Comparison of ENCODE assay signal across 31 mouse cellular contexts in the genomic region with DNA sequence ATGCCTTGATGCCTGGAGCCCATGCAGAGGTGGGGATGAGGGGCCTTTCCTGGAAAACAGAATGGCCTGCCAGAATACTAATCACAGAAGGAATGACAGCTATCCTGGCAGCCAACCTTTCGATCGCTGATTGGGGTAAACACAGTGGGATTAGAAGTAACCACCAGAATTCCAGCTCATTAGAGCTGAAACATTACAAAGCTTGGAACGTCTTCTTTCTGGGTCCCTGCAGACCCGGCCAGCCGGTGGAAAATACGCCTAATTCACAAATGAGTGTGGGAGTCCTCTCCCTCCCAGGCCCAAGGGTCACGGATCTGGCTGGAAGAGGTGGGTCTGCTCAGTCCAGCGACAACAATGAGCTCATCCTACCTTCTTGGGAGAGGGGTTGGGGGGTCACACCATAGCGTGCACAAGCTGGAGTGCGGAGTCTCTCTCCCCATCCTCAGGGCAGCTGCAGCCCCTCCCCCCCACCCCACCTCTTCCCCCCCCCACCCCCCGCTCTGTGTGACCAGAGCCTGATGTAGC.
DNase-seq lines count a peak whose midpoint lies in the region; ATAC-seq lines count a peak whose summit lies in the region.
"Had no signal": no experiment of that assay in that cellular context is flagged by ENCODE, and none has a peak within 500 bp of the region (broad histone marks: within the 10 kb centered on the region; RNA-seq: fewer than 3 reads in every experiment).

No protein-coding gene starts in this region.

- H3K27ac ChIP-seq in embryonic facial prominence, embryonic 13.5 days = peak overlapping the region; percentile 48; the same call in 1 of the 2 replicates
- H3K27ac ChIP-seq in embryonic facial prominence, embryonic 10.5 days (replicated peaks) = no peak overlapping the region
- H3K27ac ChIP-seq in kidney, embryonic 16.5 days (ENCODE audit: low read length) = no peak overlapping the region
- H3K27ac ChIP-seq in embryonic facial prominence, embryonic 14.5 days (replicated peaks; ENCODE audit: low read depth, low read length) = peak overlapping the region; percentile 55; the same call in 1 of the 2 replicates
- H3K27ac ChIP-seq in stomach, embryonic 15.5 days = no peak overlapping the region
- H3K27ac ChIP-seq: embryonic facial prominence, embryonic 12.5 days; forebrain, embryonic 15.5 days; gastrocnemius, adult 2 months; heart, adult 2 months; hindbrain, embryonic 14.5 days; left cerebral cortex, adult 2 months; liver, embryonic 15.5 days; neural tube, embryonic 13.5 days had no signal

- no peak for ATAC-seq in embryonic facial prominence, embryonic 13.5 days (ENCODE audit: insufficient number of reproducible peaks, insufficient read depth, low FRiP score, low TSS enrichment, low read depth)
- peak; percentile 35; the same call in 1 of the 2 replicates for ATAC-seq in kidney, embryonic 16.5 days (ENCODE audit: low FRiP score, low TSS enrichment)
- peak; percentile 57; the same call in 1 of the 2 replicates for ATAC-seq in embryonic facial prominence, embryonic 14.5 days (ENCODE audit: low read depth)
- ATAC-seq in stomach, embryonic 15.5 days (ENCODE audit: insufficient read depth, low FRiP score, low read depth) = 0 out of 2 replicates have a peak, but pooled peaks have one; percentile 31
- ATAC-seq: forebrain, embryonic 15.5 days; Patski had no signal

- H3K9me3 ChIP-seq in embryonic facial prominence, embryonic 13.5 days = no peaks in the 10 kb centered on the region
- peaks cover 4% of the 10 kb centered on the region; the same call in 1 of the 2 replicates for H3K9me3 ChIP-seq in embryonic facial prominence, embryonic 10.5 days
- H3K9me3 ChIP-seq in kidney, embryonic 16.5 days (ENCODE audit: low read length) = no peaks in the 10 kb centered on the region
- H3K9me3 ChIP-seq in embryonic facial prominence, embryonic 14.5 days (ENCODE audit: control insufficient read depth, low read length) = no peaks in the 10 kb centered on the region
- no peaks in the 10 kb centered on the region for H3K9me3 ChIP-seq in stomach, embryonic 15.5 days
- H3K9me3 ChIP-seq: embryonic facial prominence, embryonic 12.5 days; forebrain, embryonic 15.5 days; neural tube, embryonic 13.5 days had no signal

- H3K4me3 ChIP-seq in embryonic facial prominence, embryonic 13.5 days = no peak overlapping the region
- H3K4me3 ChIP-seq in embryonic facial prominence, embryonic 10.5 days = no peak overlapping the region
- H3K4me3 ChIP-seq in kidney, embryonic 16.5 days (ENCODE audit: low read length) = no peak overlapping the region
- no peak overlapping the region for H3K4me3 ChIP-seq in embryonic facial prominence, embryonic 14.5 days (ENCODE audit: low read depth, low read length)
- H3K4me3 ChIP-seq in stomach, embryonic 15.5 days (replicated peaks) = no peak overlapping the region
- H3K4me3 ChIP-seq: embryonic facial prominence, embryonic 12.5 days; forebrain, embryonic 15.5 days; gastrocnemius, adult 2 months; heart, adult 2 months; heart, embryonic 12.5 days; left cerebral cortex, adult 2 months; liver, embryonic 15.5 days; neural tube, embryonic 13.5 days had no signal

- peaks cover 21% of the 10 kb centered on the region for H3K4me1 ChIP-seq in embryonic facial prominence, embryonic 13.5 days
- H3K4me1 ChIP-seq in embryonic facial prominence, embryonic 10.5 days = no peaks in the 10 kb centered on the region
- H3K4me1 ChIP-seq in kidney, embryonic 16.5 days (ENCODE audit: insufficient read depth, low read length) = no peaks in the 10 kb centered on the region
- H3K4me1 ChIP-seq in embryonic facial prominence, embryonic 14.5 days (ENCODE audit: control insufficient read depth, insufficient read depth, low read length) = peaks cover 7% of the 10 kb centered on the region; the same call in 1 of the 2 replicates
- no peaks in the 10 kb centered on the region for H3K4me1 ChIP-seq in stomach, embryonic 15.5 days
- H3K4me1 ChIP-seq: embryonic facial prominence, embryonic 12.5 days; heart, embryonic 12.5 days; liver, embryonic 15.5 days; neural tube, embryonic 13.5 days had no signal

- no peak overlapping the region for H3K9ac ChIP-seq in embryonic facial prominence, embryonic 13.5 days
- no peak overlapping the region for H3K9ac ChIP-seq in kidney, embryonic 16.5 days (replicated peaks; ENCODE audit: low read length)
- H3K9ac ChIP-seq in embryonic facial prominence, embryonic 14.5 days (ENCODE audit: low read depth, low read length) = no peak overlapping the region
- no peak overlapping the region for H3K9ac ChIP-seq in stomach, embryonic 15.5 days
- H3K9ac ChIP-seq: embryonic facial prominence, embryonic 12.5 days; forebrain, embryonic 15.5 days; heart, embryonic 12.5 days; hindbrain, embryonic 14.5 days; liver, embryonic 15.5 days; lung, embryonic 14.5 days; neural tube, embryonic 13.5 days had no signal

- WGBS in embryonic facial prominence, embryonic 13.5 days = 68% methylated on average over 11 of the region's 11 CpGs
- WGBS in embryonic facial prominence, embryonic 10.5 days = 72% methylated on average over 11 of the region's 11 CpGs
- 57% methylated on average over 11 of the region's 11 CpGs for WGBS in kidney, embryonic 16.5 days
- 58% methylated on average over 11 of the region's 11 CpGs for WGBS in embryonic facial prominence, embryonic 14.5 days
- WGBS in stomach, embryonic 15.5 days = 69% methylated on average over 11 of the region's 11 CpGs

- H3K4me2 ChIP-seq in embryonic facial prominence, embryonic 13.5 days = no peak overlapping the region
- no peak overlapping the region for H3K4me2 ChIP-seq in kidney, embryonic 16.5 days (replicated peaks; ENCODE audit: low read depth, low read length)
- H3K4me2 ChIP-seq in embryonic facial prominence, embryonic 14.5 days (ENCODE audit: low read depth, low read length) = no peak overlapping the region
- H3K4me2 ChIP-seq in stomach, embryonic 15.5 days = no peak overlapping the region
- H3K4me2 ChIP-seq: embryonic facial prominence, embryonic 12.5 days; forebrain, embryonic 15.5 days; heart, embryonic 12.5 days; hindbrain, embryonic 14.5 days; liver, embryonic 15.5 days; lung, embryonic 14.5 days; midbrain, embryonic 11.5 days; neural tube, embryonic 13.5 days had no signal

- DNase-seq in embryonic facial prominence, embryonic 10.5 days (ENCODE audit: low spot score) = no peak
- DNase-seq in kidney, postnatal 25 days = no peak
- peak; percentile 83 for DNase-seq in embryonic facial prominence, embryonic 14.5 days (ENCODE audit: low spot score)
- DNase-seq in layer of hippocampus, postnatal 36 days = no peak
- no peak for DNase-seq in lung, postnatal 14 days
- DNase-seq: adrenal gland, postnatal 10 days; cerebellum, adult 11 months; cerebellum, adult 9-10 months; cerebellum, postnatal 36 days; gastrocnemius, adult 2 months; gastrocnemius, postnatal 36 days; heart, adult 2 months; kidney, adult 8-10 months; kidney, postnatal 14 days; left cerebral cortex, postnatal 4 days; lung, embryonic 14.5 days; right cerebral cortex, postnatal 14 days; thymus, postnatal 14 days had no signal

- H3K36me3 ChIP-seq in embryonic facial prominence, embryonic 13.5 days = no peaks in the 10 kb centered on the region
- H3K36me3 ChIP-seq in embryonic facial prominence, embryonic 10.5 days (replicated peaks) = no peaks in the 10 kb centered on the region
- H3K36me3 ChIP-seq in kidney, embryonic 16.5 days (ENCODE audit: insufficient read depth, low read length) = no peaks in the 10 kb centered on the region
- H3K36me3 ChIP-seq in embryonic facial prominence, embryonic 14.5 days (ENCODE audit: control insufficient read depth, insufficient read depth, low read length) = no peaks in the 10 kb centered on the region
- H3K36me3 ChIP-seq in stomach, embryonic 15.5 days = no peaks in the 10 kb centered on the region
- H3K36me3 ChIP-seq: embryonic facial prominence, embryonic 12.5 days; forebrain, embryonic 15.5 days; G1E; heart, embryonic 12.5 days; liver, embryonic 15.5 days; neural tube, embryonic 13.5 days had no signal

- H3K27me3 ChIP-seq in embryonic facial prominence, embryonic 13.5 days = no peaks in the 10 kb centered on the region
- H3K27me3 ChIP-seq in embryonic facial prominence, embryonic 10.5 days (replicated peaks; ENCODE audit: low read depth, poor library complexity, severe bottlenecking) = no peaks in the 10 kb centered on the region; the same call in 1 of the 2 replicates
- H3K27me3 ChIP-seq in kidney, embryonic 16.5 days (ENCODE audit: insufficient read depth, low read length) = no peaks in the 10 kb centered on the region
- no peaks in the 10 kb centered on the region for H3K27me3 ChIP-seq in embryonic facial prominence, embryonic 14.5 days (replicated peaks; ENCODE audit: control insufficient read depth, insufficient read depth, low read length)
- H3K27me3 ChIP-seq in stomach, embryonic 15.5 days (replicated peaks) = no peaks in the 10 kb centered on the region
- H3K27me3 ChIP-seq: embryonic facial prominence, embryonic 12.5 days; forebrain, embryonic 15.5 days; heart, embryonic 12.5 days; liver, embryonic 15.5 days; neural tube, embryonic 13.5 days; Patski had no signal

Comparison
In these comparisons a context has a peak if more than half of its experiments do, and no peak if none do; other contexts are left out.
1. H3K27ac ChIP-seq: peak in embryonic facial prominence, embryonic 13.5 days (single experiment) and embryonic facial prominence, embryonic 14.5 days (single experiment); none in embryonic facial prominence, embryonic 10.5 days (single experiment), kidney, embryonic 16.5 days (single experiment) and stomach, embryonic 15.5 days (single experiment).